Mouse (Mus musculus) ovary, adult 18-20 months (tissue): Measurements from ENCODE around the gene Dmc1.

ENCODE experiments used
- DNase-seq: peaks from one replicate; pipeline ENCODE4 v3.0.0; 2022; ENCODE audit warnings: low spot score, mixed read lengths

The Dmc1 gene

DNA sequence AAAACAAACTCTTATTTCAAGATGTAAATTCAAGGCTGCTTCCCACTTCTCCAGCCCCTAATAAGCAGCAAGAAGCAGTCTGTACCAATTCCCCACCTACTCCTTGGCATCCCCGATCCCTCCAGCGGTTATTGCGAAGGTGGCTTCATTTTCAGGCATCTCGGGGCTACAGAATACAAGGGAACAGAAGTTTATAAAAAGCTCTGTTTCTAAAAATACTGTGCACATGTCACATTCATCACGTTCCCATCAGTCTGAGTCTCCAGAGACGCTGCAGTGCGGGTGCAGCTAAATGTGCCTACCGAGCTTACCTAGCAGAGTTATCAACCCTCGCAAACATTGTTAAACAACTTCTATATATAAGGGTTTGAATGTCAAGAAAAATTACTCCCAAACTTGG lies 42.5 kb downstream of the Dmc1 start:
- DNase-seq: no peak

DNA sequence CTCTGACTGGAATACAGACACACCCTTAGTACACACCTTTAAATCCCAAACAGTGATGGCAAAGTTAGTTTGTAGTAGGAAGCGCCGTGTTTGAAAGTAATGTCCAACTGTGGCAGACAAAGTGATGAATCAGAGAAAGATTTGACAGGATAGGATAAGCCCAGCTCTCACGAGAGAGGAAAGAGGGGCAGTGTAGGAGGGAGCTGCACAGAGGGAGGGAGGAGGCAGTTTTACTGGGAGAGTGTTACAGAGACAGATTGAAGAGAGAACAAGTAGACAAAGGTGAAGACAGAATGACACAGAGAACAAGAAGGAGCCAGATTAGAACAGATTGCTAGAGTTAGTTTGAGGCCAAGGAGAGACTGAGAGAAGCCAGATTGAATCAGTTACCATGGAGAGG lies 45.3 kb downstream of the Dmc1 start:
- DNase-seq: no peak

DNA sequence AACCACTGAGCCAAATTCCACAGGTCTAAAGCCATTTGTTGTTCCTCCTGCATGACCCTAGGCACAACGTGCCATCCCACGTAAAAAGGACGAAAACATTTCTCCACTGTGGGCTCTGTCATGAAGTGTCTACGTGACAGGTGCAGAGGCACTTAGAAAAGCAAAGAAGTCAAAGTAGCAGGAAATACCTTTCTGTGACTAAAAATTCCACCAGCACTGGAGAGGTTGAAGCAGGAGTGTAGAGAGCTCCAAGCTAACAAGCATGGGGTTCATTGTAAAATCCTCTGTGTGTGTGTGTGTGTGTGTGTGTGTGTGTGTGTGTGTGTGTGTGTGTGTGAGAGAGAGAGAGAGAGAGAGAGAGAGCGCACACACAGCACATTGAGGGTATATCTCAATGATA lies 52.3 kb downstream of the Dmc1 start:
- DNase-seq: no peak

DNA sequence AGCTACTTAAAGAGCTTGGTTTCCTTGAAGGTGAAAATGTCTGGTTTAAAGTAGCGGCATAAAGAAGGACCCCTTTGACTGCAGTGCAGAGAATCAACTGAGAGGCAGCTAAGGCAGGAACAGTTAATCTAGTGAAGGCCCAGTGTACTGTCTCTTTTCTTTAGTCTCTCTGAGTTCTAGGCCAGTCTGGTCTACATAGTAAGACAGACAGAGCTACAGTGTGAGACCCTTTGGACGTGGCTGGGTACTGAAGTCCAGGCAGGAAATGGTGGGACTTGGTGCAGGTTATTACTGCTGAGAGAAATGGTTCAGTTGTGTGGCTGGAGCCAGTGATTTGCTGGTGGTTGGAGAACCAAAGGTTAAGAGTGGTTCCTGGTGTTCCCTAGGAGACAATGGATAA lies 56.7 kb downstream of the Dmc1 start:
- DNase-seq: no peak

DNA sequence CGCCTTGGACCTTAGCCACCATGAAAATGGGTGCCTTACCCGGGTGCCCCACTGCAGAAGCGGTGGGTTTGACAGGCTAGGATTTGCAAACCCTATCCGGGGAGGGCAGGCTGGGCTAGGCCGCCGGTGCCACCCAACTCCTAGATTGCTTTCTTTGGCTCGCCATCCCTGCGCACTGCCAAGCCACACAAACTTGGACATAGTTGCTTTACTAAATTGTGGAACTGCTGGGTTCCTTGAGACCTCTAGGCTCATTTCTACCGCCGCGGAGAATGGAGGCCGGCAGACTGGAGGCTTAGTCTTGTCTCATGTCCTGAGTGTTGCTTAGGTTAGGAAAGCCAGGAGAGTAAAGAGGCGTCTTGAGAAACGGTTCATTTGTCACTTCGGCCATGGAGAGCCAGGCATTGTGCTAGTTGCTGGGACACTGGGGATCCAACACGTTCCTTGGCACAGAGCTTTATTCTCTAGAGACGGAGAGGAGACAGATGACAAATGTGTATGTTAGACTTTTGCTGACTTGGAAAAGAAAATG lies 57.6 kb downstream of the Dmc1 start:
- DNase-seq: no peak

DNA sequence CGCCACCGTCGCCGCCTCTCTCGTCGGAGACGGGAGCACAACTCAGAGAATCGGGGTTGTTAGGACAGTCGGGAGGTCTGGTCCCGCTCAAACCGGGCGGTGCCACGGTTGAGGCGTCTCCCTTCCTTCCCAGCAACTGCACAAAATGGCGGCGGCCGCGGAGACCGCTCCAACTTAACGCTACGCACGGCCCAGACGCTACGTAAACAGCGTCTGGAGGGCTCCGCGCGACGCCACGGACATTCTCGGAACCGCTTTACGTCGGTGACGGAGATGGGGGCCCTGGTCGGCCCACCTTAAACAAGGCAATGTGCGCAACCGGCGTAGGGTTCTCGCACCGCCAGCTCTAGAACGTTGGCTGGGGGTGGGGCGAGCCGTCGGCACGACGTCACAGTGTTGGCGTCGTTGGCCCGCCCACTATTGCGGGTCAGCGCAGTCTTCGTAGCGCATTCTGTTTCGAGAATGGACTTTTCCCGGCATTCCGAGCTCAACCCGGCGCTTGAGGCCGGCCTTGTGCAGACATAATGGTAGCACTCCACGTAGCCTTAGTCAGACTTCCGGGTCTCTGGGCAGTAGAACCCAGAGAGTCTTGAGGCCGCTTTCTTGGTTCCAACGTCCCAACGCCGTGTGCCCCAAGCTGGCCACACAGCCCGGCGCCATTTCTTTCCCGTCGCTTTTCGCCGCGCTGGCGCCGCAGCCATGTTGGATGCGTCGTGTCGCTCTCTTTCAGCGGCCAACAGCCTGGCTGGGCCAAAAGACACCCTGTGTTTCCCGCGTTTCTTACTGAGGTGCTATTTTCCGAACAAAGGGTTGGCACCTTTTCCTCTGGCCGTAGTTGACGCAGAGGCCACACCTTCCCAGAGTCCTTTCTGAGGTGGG lies 58.3 kb downstream of the Dmc1 start, which contains the start of gene Ddx17:
Gene Ddx17, minus strand, starts transcription at position 332 of the 879 bp plus-strand sequence.
- DNase-seq: peak; percentile 94

DNA sequence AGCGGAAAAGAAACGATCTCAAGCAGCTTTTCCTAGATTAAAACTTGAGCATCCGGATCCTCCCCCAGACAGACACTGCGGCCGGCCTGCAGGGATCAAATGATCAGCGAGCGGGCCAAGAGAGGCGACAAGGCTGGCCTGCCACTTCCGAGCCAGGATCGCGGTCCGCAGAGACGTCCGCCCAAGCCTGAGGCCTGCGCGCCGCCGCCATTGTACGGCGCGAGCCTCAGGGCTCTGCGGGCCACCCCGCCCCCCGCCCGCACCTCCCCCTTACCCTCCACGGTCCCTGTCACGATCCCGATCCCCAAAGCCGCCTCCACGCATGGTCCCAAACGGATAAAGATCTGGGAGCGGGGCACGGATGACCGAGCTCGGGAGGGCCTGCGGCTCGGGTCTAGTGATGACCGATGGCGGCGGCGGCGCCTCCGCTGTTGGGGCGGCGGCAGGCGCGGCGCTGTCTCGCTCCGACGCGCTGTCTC lies 58.9 kb downstream of the Dmc1 start:
- DNase-seq: peak; percentile 50

DNA sequence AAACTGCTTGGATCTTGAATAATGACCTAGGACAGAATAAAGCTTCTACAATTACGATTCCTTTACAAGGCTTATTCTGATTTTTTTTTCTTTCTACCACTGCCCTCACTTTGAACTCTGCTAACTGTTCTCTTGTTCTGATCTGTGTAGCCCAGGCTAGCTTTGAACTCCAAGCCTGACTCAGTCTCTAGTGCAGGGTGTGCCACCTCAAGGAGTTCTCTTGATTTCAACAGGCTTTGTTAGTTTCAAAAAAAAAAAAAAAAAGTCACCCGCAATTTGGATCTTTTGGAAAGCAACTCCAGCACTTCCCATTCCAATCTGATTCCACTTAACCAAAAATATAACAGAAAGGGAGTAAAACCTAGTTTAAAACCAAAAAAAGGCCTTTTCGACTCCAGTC lies 59.4 kb downstream of the Dmc1 start:
- no peak for DNase-seq

DNA sequence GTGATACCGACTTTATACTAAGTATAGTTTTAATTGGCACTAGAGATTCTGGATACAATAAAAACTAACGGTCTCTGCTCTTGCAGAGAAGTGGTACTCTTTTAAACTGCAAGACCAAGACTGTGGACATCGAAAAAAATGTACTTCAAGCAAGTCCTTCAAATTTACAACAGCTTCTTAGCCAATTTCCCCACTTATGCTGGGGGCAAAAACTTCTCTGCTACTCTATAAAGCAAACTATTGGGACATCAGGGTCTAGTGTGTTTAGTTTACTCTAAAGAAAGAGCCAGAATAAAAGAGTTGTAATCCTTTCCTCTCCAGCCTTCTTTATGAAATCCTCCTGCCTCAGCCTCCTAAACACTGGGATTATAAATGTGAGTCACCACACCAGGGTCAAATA lies 60.9 kb downstream of the Dmc1 start:
- DNase-seq: no peak

DNA sequence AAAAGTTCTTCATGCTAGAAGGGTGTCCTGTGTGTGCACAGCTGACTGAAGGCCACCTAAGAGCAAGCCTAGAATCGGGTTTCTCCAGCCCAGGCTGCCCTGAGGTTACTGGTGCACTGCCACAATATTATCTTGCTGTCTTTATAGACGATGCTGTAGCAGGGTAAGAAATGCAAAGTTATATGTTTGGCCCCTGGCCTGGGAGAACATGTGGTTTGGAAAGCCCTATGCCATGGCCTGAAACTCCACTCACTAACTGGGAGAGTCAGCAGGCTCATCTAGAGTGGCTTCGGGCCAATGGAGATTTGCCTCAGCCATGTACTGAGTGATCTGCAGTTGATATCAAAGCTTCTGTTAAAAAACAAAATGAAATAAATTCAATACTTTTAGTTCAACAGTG lies 71.1 kb downstream of the Dmc1 start:
- DNase-seq: no peak

DNA sequence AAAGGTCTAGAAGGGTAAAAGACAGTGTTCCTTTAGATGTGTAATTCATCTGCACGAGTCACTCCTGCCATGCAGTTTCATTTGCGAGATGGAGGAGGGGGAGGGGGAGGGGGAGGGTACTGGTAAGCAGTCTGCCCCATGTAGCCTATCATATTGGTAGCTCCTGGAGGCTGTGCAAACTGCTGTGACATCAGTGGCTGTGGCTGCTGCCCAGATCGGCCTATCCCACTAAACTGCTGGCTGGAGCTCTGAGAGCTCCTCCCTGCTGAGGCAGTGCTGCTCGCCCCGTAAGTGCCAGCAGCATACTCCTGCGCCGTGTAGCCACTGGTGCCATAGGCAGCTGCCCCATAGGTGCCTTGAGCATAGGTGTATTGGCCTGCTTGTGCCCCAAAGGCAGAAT lies 75.0 kb downstream of the Dmc1 start:
- no peak for DNase-seq

DNA sequence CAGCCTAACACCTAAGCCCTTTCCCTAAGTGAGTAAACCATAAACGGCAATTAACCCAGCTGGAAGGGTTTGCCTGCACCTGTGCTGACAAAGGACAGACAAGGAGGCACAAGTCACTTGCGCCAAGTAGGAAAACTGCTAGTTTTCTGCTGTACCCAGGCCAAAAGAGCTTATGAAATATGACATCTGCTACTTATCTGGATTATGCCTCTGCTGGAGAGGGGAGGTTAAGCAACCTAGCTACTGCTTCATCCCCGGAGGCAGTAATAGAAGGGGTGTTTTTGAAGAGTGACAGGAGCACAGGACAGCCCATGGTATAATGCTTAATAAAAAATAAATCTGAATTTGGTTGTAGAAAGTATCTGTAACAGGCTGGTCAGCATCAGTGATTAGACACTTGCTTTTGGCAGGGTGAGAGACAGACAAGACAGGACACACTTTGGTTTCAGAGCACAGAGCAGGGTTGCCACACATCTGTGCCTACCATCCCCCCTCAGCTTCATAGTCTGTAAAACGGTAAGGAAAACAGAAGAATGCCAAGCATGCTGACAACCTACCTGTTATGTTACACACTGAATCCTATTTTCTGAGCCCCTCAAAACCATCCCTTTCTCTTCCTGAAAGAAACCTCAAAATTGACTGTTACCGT lies 76.8 kb downstream of the Dmc1 start:
- DNase-seq: no peak

DNA sequence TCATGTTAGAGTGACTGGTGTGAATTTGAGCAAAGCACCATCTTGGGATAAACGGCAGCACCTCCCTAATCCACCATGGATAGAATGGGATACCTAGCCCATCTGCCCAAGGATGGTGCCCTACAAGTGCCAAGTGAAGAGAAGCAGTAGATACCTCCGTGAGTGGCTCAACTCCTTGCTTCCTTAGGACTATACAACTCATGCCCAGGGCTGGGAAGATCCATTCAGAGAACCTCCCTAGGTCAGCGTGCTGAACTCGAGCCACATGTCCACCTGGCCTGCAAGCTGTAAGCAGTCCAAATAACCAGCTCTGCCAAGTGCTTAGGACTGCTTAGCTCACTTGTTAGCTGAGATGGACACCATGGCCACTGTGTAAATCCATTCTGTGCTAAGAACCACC lies 77.7 kb downstream of the Dmc1 start:
- DNase-seq: no peak

DNA sequence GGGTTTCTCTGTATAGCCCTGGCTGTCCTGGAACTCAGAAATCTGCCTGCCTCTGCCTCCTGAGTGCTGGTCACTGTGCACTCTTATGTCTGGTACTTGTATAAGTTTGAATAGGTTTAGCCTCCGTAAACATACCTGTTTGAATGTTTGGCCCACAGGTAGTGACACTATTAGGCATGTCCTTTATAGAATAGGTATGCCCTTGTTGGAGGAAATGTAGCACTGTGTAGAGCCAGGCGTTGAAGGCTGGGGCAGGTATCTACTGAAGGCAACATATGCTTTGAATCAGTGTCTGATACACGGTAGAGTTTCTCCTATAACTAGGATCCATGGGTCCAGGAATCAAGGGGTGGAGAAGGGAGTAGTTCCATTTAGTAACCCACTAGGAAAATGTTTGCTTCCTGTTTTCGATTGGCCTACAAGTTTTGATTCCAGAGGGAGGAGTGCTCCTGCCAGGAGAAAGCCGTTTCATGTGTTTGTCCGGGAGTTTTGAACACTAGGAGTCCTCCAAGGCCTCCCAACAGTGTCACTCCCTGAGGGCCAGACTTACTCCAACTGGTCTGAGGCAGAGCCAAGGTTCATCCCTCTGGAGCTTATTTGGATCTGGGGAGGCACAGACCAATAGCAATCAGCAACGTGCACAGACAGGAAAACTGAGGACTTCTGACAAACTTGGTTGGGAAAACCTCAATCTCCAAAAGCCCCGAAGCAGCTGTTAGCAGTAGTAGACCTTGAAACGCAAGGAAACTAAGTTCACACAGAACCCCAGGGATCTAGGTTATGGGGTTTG lies 78.7 kb downstream of the Dmc1 start:
- no peak for DNase-seq

DNA sequence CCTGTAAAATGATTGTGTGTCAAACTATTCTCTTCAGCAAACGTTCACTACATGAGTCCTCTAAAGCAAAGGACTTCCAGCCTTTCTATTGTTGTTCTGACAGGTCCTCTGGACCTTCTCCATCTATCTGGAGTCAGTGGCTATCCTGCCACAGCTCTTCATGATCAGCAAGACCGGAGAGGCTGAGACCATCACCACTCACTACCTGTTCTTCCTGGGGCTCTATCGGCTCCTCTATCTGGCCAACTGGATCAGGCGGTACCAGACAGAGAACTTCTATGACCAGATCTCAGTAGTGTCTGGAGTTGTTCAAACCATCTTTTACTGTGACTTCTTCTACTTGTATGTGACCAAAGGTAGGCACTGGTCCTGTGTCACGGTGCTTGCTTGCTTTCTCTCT lies 79.3 kb downstream of the Dmc1 start:
- no peak for DNase-seq

DNA sequence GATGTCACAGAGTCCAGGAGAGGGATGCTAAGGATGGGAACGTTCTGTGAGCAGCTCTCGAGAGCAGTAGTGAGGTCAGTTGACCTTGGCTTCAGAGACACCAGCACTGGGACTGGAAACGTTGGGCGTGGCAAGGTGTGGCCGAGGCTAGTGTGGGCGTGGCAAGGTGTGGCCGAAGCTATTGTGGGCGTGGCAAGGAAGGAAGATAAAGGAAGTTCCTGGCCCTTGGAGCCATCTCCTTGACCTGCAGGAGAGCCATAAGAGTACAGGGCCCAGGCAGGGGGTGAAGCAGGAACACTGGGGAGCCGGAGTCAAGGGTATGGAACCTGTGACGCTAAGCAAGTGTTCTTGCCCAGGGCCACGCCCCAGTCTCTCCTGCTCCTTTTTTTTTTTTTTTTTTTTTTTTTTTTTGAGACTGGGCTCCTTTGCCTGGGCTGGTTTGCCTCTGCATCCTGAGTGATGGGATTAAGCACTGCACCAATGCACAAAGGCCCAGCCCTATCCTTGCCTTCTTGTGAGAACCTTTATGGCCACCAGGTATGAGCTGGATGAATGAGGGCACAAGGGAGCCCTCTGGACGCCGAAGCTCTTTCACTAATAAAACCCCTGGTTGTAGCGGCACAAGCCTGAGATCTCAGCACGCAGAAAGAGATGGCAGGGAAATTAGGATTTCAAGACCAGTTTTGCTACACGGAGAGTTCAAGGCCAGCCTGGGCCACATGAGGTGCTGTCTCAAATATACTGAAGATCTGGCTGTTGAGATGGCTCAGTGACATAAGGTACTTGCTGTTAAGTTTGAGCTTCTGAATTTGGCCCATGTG lies 85.3 kb downstream of the Dmc1 start:
- DNase-seq: no peak

DNA sequence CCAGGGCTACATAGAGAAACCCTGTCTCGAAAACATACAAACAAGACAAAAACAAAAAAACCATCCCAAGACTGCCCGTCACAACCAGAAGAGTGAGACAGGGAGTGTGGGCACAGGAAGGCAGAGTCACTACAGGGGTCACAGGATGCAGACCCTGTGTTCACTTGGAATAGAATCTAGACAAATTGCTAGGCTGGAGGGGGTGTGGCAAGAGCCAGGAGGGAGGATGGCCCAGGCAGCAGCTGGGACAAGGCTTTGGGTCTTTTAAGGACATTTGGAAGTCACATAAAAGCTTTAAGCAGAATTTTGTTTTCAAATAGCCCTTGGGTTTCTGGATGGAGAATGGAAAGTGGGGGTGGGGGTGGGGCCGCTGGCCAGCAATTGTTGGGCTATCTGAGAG lies 86.3 kb downstream of the Dmc1 start:
- DNase-seq: no peak

DNA sequence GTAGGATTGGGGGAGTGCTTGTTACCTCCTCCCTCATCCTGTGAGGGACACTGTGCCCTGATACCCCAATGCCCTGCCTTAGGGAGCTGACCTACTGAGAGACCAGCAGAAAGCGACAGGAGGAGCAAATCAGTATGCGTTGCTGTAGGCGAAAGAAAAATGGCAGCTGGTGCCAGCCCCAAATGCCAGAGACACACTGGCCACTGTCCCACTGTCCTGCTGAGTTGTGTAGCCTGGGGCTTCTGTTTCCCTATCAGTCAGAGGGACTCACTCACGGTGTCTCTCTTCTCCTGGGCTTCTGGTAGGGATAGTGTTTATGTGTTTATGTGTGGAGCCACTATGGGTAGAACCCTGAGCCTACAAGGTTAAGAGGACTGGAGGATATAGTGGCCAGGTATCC lies 87.2 kb downstream of the Dmc1 start:
- DNase-seq: no peak

DNA sequence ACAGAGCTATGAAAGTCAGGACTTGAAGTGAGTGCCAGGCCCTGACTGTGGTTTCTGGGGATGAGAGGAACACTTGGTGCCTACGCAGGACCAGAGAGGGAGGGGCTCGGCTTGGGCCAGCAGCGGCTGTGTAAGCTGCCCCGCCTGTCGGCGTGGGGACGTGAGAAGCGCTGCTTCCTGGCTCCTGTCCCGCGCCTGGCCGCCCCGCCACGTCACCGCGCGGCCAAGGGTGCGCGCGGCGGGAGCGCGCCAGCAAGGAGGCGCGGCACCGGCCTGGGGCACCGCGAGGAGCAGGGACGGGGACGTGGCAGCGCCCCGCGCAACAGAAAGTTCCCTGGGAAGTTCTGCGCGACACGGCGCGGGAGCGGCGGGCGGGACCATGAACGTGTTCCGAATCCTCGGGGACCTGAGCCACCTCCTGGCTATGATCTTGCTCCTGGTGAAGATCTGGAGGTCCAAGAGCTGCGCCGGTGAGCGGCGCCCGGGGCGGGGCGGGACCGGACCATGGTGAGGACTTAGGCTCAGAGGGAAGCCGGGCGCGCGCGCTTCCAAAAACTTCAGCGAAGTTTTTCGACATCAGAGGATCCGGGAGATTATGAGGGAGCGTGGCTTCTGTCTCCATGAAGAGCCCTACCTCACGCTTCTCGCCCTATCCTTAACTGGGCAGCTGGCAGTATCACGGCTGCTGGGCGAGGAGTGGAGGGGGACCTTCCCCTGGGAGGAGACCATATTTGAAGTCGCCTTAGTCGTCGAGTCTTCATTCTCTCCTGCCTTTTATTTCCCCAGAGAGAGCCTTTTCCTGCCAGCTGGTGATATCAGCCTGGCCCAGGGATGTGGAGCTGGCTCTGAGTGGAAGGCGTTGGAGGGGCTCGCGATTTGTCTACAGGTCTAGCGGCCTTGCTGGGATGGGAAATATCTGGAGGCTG lies 88.5 kb downstream of the Dmc1 start, which contains the start of gene Kdelr3:
Gene Kdelr3, plus strand, starts transcription at position 241 of the 926 bp plus-strand sequence.
- DNase-seq: peak; percentile 67

DNA sequence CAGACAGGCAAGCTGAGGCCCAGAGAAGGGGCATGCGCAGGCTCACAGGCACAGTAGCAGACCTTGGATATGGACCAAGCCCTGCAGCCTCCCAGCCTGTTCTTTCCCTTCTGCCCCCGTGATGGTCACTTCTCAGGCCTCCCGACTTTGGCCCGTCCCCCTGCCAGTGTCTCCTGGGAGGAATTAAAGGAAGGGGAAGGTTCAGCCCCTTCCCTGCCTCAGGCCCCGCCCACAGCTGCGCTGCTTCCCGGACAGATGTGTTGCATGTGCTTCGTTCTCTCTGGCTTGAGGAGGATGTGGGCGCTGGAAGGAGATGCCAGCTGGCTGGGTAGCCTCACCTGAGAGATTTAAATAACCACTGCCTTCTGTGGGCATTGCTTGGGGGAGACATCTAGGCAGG lies 91.0 kb downstream of the Dmc1 start:
- DNase-seq: no peak
